Mouse (Mus musculus) heart, postnatal 14 days (tissue): ENCODE results near the gene Kcnq4. TPM values are rescaled to one million over a fixed set of nuclear protein-coding genes. Genes with fewer than 3 reads are reported as not detected.

Experiments
- DNase-seq, 2 experiments: peaks; one replicate each; pipeline ENCODE4 v3.0.0; 2021 to 2022
- intact Hi-C: fragments of 180-260 bp; cut with DNase I; formaldehyde crosslinking; loops from one replicate; pipeline ENCODE4 v1.15.1; 2025
- total RNA-seq, 2 experiments: library from RNA; stranded (reverse); gene quantifications; 2 replicates each; pipeline ENCODE4 v1.2.3; 2021

Kcnq4 gene
- total RNA-seq, 2 experiments from 2014 or later: 2.8 to 4.0 TPM

- intact Hi-C loops: loop anchor here (5.0 kb wide), 1 partner anchor 226 kb away; no protein-coding TSS in a partner anchor
- peak in 1 of 2 experiments; percentile 47 for DNase-seq
Measured at GRCm38 (mm10) chr4:120680953-120681352, 67.5 kb downstream of the Kcnq4 start.

DNA sequence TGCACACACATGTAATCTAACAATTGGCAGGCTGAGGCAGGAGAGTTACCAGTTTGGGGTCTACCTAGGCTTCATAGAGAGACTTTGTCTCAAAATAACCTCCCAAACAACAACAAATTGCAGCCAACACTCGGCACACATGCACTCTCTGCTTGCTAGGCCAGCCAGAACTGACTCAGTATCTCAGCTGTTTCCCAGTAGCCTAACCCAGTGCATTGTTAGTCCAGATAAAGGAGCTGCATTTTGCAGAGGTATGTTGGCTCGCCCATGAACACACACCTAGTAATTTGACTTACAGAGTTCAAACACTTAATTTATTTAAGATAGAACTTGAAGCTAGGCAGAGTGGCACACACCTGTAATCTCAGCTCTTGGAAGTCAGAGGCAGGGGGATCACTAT lies 72.8 kb downstream of the Kcnq4 start:
- DNase-seq: no peak
- intact Hi-C loops: no loop called here

DNA sequence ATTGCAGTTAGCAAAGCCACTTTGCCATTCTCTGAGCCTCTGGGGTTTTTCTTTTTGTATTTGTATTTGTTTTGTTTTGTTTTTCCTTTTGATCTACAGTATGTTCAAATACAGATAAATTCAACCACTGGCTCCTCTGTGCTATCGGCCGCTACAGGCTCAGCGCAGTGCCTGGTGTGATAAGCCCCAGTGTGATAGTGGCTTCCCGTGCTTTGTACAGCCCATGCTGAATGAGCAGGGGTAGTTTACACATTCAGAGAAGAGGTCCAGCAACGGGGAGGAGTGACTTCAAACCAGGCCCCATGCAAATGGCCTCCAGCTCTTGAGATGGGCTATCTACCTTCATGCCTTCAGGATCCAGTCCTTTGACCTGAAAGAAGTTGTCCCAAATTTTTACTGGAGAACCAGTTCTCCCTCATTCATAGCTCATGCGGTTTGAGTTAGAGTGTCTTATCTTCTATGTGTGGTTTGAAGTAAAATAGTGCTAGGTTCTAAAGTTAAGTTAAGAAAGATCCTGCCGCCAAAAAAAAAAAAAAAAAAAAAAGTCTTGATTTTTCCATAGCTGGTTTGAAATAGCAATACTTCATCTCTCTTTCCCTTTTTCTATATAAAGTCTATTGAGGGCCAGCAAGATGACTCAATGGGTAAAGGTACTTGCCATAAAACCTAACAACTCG lies 73.5 kb downstream of the Kcnq4 start:
- intact Hi-C loops: no loop called here
- no peak for DNase-seq

DNA sequence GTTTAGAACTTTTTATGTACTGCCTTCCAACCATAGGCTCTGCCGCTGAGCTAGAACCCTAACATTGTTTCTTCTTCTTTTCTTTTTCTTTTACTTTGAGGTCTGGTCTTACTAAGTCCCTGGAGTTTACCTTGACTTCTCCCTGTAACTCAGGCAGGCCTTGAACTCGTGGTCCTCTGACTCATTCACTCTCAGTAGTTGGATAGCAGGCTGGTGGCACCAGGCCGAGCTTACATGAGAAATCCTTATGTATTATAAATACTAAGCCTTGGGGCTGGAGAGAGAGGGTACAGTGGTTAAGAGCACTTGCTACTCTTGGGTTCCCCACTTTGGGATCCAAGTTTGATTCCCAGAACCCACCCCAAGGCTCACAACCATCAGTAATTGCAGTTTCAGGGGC lies 74.8 kb downstream of the Kcnq4 start:
- intact Hi-C loops: no loop called here

GRCm38 (mm10) chr4:120671046-120671445 lies 77.4 kb downstream of the Kcnq4 start:
- no peak for DNase-seq
- intact Hi-C loops: no loop called here

More for the DNA sequence above, 74.8 kb downstream of the Kcnq4 start:
- no peak for DNase-seq

DNA sequence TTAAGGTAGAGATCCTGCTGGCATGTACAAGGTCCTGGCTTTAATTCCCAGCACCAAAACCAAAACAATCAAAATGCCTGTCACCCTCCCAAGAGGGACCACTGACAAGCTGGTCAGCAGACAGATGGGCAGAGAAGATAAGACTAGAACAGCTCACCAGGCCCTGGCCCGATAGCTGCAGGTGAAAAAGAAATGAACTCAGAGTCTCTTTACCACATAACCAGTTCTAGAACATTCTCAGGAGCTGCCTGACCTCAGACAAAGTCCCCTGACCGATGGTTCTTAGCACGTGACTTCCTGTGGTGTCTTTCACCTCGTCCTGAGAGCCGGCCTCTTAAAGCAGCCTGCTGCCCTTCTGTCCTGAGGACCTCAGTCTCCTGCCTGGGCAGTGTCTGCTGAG lies 78.8 kb downstream of the Kcnq4 start:
- intact Hi-C loops: loop anchor here (2.0 to 5.0 kb wide), 2 partner anchors 53 to 77 kb away; no protein-coding TSS in a partner anchor
- no peak for DNase-seq

DNA sequence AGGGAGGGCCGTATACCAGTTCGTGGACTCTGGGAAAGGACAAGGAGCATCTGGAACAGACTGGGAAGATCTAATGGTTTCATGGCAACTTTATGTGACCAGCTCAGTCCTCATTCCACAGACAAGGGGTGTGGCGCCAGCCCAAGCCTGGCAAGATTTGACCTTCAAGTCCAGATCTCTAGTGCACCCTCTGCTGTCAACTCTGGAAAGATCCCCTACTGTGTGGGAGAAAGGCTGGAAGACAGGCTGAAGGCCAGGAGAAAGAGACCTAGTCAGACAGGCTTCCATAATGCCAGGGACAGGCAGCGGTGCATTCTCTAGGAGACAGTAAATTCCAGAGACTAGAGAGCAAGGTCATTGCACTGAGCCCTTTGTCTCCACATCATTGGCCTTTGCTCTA lies 79.9 kb downstream of the Kcnq4 start:
- peak; percentile 47 to 54 for DNase-seq
- intact Hi-C loops: loop anchor here (2.0 to 5.0 kb wide), 2 partner anchors 52 to 76 kb away; no protein-coding TSS in a partner anchor

- no peak for DNase-seq
- intact Hi-C loops: loop anchor here (5.0 kb wide), 1 partner anchor 75 kb away; no protein-coding TSS in a partner anchor
Measured at GRCm38 (mm10) chr4:120667555-120667954, 80.9 kb downstream of the Kcnq4 start.

GRCm38 (mm10) chr4:120667045-120667501 lies 81.3 kb downstream of the Kcnq4 start:
- intact Hi-C loops: loop anchor here (5.0 kb wide), 1 partner anchor 75 kb away; no protein-coding TSS in a partner anchor

DNA sequence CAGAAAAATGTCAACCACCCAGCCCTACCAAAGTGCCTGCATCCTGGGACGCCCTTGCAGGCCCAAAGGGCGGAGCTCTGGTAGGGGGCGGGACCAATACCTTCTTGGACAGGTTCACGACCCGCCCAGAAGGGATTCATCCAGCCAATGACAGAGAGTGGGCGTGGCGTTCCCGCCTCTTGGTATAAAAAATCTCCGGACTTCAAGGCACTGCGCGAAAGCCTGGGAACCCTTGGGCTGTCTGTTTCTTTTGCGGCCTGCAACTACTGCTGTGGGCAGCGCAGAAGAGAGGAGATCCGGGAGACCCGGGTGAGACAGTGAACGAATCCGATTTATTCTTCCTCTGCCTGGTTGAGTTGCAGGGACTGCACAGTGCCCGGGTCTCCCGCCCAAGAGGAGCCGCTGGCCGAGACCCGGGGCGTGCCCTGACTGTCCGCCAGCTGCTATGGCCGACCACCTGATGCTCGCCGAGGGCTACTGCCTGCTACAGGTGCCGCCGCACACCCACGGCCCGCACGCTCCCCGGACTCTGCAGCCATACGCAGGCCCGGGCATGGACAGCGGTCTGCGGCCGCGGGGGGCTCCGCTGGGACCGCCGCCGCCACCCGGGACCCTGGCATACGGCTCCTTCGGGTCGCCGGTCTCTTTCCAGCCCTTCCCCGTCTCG lies 81.9 kb downstream of the Kcnq4 start, which contains the start of gene Cited4:
Gene Cited4, plus strand, starts transcription at position 215 of the 667 bp plus-strand sequence.
- peak; percentile 84 to 88 for DNase-seq
- intact Hi-C loops: loop anchor here (5.0 kb wide), 1 partner anchor 74 kb away; no protein-coding TSS in a partner anchor

More at GRCm38 (mm10) chr4:120667045-120667501, 81.3 kb downstream of the Kcnq4 start:
- peak; percentile 59 to 66 for DNase-seq

- intact Hi-C loops: loop anchor here (5.0 kb wide), 1 partner anchor 73 kb away; no protein-coding TSS in a partner anchor
- DNase-seq: peak in 1 of 2 experiments; percentile 11
Measured at GRCm38 (mm10) chr4:120665782-120666181, 82.6 kb downstream of the Kcnq4 start.

- no peak for DNase-seq
- intact Hi-C loops: loop anchor here (5.0 kb wide), 1 partner anchor 73 kb away; no protein-coding TSS in a partner anchor
Measured at GRCm38 (mm10) chr4:120665144-120665700, 83.2 kb downstream of the Kcnq4 start.

DNA sequence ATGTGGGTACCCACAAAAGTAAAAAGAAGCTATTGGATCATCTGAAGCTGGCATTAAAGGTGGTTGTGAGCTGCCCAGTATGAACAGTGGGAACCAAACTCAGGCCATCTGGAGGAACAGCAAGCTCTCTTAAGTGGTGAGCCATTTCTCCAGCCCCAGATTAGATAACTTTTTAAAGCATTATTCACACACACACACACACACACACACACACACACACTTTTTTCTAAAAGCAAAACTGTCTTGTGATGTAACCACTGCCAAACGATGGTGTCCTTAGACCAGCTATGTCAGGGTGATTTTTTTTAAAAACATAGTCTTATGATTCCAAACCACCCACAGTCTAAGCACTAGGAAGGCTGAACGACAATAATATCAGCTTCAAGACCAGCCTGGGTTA lies 83.8 kb downstream of the Kcnq4 start:
- intact Hi-C loops: no loop called here
- DNase-seq: no peak

- DNase-seq: no peak
- intact Hi-C loops: no loop called here
Measured at GRCm38 (mm10) chr4:120660485-120660884, 87.9 kb downstream of the Kcnq4 start.

GRCm38 (mm10) chr4:120655898-120656297 lies 92.5 kb downstream of the Kcnq4 start:
- no peak for DNase-seq
- intact Hi-C loops: no loop called here

DNA sequence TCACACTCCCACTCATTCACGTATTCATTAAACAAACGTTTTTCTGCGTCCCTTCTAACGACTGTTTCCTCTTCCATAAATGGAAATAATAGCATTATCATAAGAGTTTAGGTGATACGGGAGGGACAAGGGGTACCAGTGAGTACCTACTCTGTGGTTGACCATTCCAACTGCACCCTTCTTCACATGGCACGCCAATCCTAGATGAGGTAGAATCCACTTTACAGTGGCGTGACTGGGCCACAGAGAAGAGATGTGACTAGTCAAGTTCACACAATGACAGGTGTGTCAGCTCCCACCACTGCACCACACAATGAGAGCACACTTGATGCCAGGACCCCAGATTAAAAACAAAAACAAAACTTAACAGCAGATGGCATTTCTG lies 98.2 kb downstream of the Kcnq4 start:
- intact Hi-C loops: no loop called here
- DNase-seq: no peak

DNA sequence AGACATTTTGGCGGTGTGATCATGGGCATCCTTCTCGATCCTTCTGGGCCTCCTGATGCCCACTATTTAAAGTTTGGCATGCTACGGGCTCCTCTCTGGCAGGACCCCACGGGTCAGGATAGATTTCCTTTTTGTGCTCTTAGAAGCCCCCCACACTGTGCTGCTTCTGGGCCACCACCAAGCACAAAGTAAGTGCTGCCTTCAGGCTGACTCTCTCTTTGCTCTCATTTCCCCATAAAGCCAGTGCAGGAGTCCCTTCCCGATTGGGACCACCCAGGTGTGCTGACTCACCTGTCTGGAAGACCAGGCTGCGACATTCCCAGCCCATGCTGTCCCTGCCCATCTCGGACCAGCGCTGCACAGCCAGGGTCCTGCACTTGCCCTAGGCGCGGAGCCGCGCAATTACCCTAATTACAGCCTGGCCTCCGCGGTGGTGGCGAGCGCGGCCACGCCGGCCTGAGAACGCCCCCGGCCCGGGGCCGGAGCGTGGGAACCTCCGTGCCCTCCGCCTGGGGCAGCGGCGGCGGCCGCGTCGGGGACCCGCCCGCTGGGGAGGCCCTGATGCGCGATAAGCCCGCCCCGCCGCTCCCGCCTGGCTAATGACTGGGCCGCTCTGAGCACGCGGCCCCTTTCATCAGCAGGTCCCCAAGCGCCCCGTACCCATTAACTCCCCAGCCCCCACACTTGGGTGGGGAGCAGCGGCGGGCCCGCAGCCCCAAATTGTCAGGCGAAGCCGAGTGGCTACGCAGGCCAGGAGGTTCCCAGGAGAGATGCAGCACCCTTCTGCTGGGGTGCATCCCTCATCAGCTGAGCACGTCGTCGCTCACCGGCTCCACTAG lies 98.8 kb downstream of the Kcnq4 start:
- intact Hi-C loops: no loop called here
- DNase-seq: peak; percentile 12 to 13
